Mouse (Mus musculus): ENCODE measurements around the gene Dcbld2.

DNA sequence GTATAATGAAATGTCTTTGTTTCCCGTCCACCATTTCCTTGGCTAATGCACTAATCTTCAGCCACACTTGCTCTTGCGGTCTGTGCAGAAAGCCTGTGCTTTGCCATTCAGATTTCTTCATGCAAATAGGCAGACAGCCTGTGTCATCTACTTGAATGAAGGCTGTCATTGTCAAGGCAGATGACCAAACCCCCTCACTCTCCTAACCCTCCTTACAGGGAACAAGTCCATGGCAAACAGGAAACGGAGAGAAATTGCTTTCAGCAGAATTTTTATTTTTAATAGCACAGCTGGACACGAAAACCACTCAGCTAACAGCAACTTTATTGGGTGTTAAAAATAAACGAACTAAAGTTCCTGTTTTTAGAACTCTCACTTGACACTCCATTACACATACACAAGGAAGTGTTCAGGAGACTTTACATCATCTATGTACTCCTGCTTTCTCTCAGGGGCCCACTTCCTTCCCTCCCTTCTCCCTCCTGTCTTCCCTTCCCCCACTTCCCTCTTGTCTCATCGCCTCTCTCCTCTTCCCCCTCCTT, 93.6 kb downstream of the Dcbld2 start:
- TF ChIP-seq CTCF (IDR thresholded peaks at IDR 0.05; ENCODE audit: low read depth, low read length) (no peak), GATA1 (IDR thresholded peaks at IDR 0.05; ENCODE audit: borderline replicate concordance, low read length) (no peak)

All from G1E (cell line).